Mouse (Mus musculus) hindbrain, postnatal 0 days (tissue): ENCODE data around the gene Prmt1. TPM values are rescaled to one million over a fixed set of nuclear protein-coding genes. Genes with fewer than 3 reads are reported as not detected.
A peak's percentile ranks its signal among the peaks of the same experiment; 100 is the strongest.

Experiments
- ATAC-seq: fragments of 200-750 bp; cut with Nextera tagmentation; 2 replicates; pipeline ENCODE4 v1.8.0; 2017; ENCODE audit warnings: mild to moderate bottlenecking, moderate TSS enrichment, moderate library complexity
- DNase-seq: peaks from one replicate; pipeline ENCODE4 v3.0.0-alpha.2; 2015; ENCODE audit warnings: low spot score
- H3K27ac ChIP-seq: fragments of 300-500 bp; sonication (generic); 2 replicates; pipeline ENCODE4 v1.5.1; 2014; ENCODE audit warnings: mild to moderate bottlenecking
- H3K27me3 ChIP-seq: fragments of 300-500 bp; sonication (generic); 2 replicates; pipeline ENCODE4 v1.6.1; 2014; ENCODE audit warnings: low read length, mixed read lengths; ENCODE audit not compliant: insufficient read depth
- H3K36me3 ChIP-seq: fragments of 300-500 bp; sonication (generic); 2 replicates; pipeline ENCODE4 v1.6.1; 2014; ENCODE audit warnings: low read length, mixed read lengths; ENCODE audit not compliant: insufficient read depth
- H3K4me1 ChIP-seq: fragments of 300-500 bp; sonication (generic); 2 replicates; pipeline ENCODE4 v1.6.1; 2014; ENCODE audit warnings: antibody characterized with exemption, low read length, mixed read lengths; ENCODE audit not compliant: insufficient read depth
- H3K4me2 ChIP-seq: fragments of 300-500 bp; sonication (generic); 2 replicates; pipeline ENCODE4 v1.6.1; 2014; ENCODE audit warnings: low read depth, mild to moderate bottlenecking, low read length, moderate library complexity, mixed read lengths
- H3K4me3 ChIP-seq: fragments of 300-500 bp; sonication (generic); 2 replicates; pipeline ENCODE4 v1.5.1; 2014; ENCODE audit warnings: low read length
- H3K9ac ChIP-seq: fragments of 300-500 bp; sonication (generic); replicated peaks from 2 replicates; pipeline ENCODE4 v1.6.1; 2014; ENCODE audit warnings: mild to moderate bottlenecking, low read length, moderate library complexity, mixed read lengths
- H3K9me3 ChIP-seq: fragments of 300-500 bp; sonication (generic); 2 replicates; pipeline ENCODE4 v1.6.1; 2016; ENCODE audit warnings: low read length, mixed read lengths
- CTCF ChIP-seq: IDR thresholded peaks from 2 replicates; pipeline ENCODE4 v1.5.1; 2016; ENCODE audit warnings: antibody characterized with exemption, control low read depth, low read depth
- WGBS: fragments of 180-500 bp; shearing (Covaris S2); extraction: QIAGEN DNeasy Blood & Tissue Kit; methylation state at CpG from one replicate; pipeline ENCODE4 v1.1.7; 2014; 5-methylcytosine and 5-hydroxymethylcytosine counted together
- polyA plus RNA-seq: library from polyadenylated mRNA; unstranded; fragments of >200 nt; fragmentation: Nextera tagmentation; extraction: Ambion mirVana; gene quantifications from 2 replicates; pipeline ENCODE4 v1.2.1, GENCODE M21; 2015
- total RNA-seq: library from RNA; depleted of rRNA; stranded (reverse); fragments of >200 nt; gene quantifications from 2 replicates; pipeline ENCODE4 v1.2.3, GENCODE M21; 2014

Gene Prmt1
- total and polyA plus RNA-seq, 2 experiments from 2014 or later = 251 to 531 TPM

DNA sequence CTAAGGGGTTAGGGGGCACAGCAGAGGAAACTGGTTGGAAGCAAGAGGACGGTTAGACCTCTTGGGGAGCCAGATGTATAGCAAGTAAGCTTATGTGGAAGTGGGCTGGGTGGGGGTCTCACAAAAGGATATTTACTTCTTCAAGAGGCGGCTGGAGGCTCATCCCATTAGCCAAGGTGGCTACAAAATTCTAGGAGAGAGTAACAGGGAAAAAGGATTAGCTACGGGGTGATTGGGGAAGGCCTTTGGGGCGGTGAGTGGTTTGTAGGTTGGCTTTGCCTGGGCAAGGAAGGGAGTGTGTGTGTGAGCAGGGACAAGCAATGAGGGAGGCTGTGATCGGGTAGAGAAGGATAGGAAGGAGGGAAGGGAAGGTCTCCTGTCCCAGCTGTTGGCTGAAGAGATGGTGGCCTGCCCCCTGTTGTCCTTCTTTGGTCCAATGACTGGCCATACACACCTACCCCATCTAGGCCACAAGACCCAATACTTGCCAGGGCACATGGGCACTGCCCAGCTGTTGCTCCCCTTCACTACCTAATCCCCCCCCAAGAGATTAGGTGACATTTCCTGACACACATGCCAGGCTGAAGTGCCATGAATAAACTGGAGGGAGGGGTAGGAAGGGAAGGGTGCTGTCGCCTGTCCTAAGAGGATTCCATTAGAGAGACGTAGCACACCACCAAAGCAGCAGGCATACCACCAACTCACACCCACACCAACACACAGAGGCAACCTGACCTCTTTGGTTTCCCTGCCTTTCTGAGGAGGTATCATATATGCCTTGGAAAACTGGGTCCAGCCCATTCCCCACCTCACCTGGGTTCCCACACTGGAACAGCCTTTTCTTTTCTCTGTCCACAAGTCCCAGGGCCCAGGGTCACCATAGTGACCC lies 2.2 kb downstream of the Prmt1 start:
- ATAC-seq = no peak
- H3K36me3 ChIP-seq = peaks cover 31% of the 10 kb centered on the region
- 0 out of 2 replicates have a peak overlapping the region, but pooled peaks have one; percentile 13 for H3K9ac ChIP-seq
- H3K27ac ChIP-seq = no peak overlapping the region
- H3K9me3 ChIP-seq = no peaks in the 10 kb centered on the region
- no peak for TF ChIP-seq CTCF
- H3K4me2 ChIP-seq = peak overlapping the region; percentile 71
- 70% methylated on average over 7 of the region's 7 CpGs for WGBS
- H3K4me1 ChIP-seq = peaks cover 13% of the 10 kb centered on the region
- no peak overlapping the region for H3K4me3 ChIP-seq
- no peak for DNase-seq
- H3K27me3 ChIP-seq = no peaks in the 10 kb centered on the region

GRCm38 (mm10) chr7:44983085-44983484 lies 3.3 kb downstream of the Prmt1 start:
- Histone ChIP-seq H3K4me3 (no peak overlapping the region), H3K9me3 (no peaks in the 10 kb centered on the region), H3K4me1 (peaks cover 10% of the 10 kb centered on the region), H3K27ac (no peak overlapping the region), H3K9ac (no peak overlapping the region), H3K4me2 (no peak overlapping the region), H3K36me3 (peaks cover 39% of the 10 kb centered on the region), H3K27me3 (no peaks in the 10 kb centered on the region)
- peak; percentile 91 for TF ChIP-seq CTCF
- ATAC-seq (no peak), DNase-seq (peak; percentile 82)
- WGBS = 28% methylated on average over 6 of the region's 6 CpGs

- DNase-seq = no peak
- H3K4me3 ChIP-seq = no peak overlapping the region
- H3K9ac ChIP-seq = no peak overlapping the region
- no peaks in the 10 kb centered on the region for H3K9me3 ChIP-seq
- ATAC-seq = no peak
- H3K36me3 ChIP-seq = peaks cover 51% of the 10 kb centered on the region
- 97% methylated on average over 8 of the region's 8 CpGs for WGBS
- no peaks in the 10 kb centered on the region for H3K27me3 ChIP-seq
- H3K4me2 ChIP-seq = no peak overlapping the region
- H3K4me1 ChIP-seq = 0 out of 2 replicates have a peak, but pooled peaks cover 7% of the 10 kb centered on the region
- no peak overlapping the region for H3K27ac ChIP-seq
- no peak for TF ChIP-seq CTCF
Measured at GRCm38 (mm10) chr7:44981539-44981938, 4.8 kb downstream of the Prmt1 start.

- no peak overlapping the region for H3K27ac ChIP-seq
- peaks cover 4% of the 10 kb centered on the region; the same call in 1 of the 2 replicates for H3K4me1 ChIP-seq
- no peaks in the 10 kb centered on the region for H3K9me3 ChIP-seq
- H3K4me3 ChIP-seq = no peak overlapping the region
- no peak overlapping the region for H3K4me2 ChIP-seq
- no peak for ATAC-seq
- H3K27me3 ChIP-seq = no peaks in the 10 kb centered on the region
- no peak; the same call in 1 of the 2 replicates for TF ChIP-seq CTCF
- H3K9ac ChIP-seq = no peak overlapping the region
- DNase-seq = no peak
- 88% methylated on average over 3 of the region's 3 CpGs for WGBS
- H3K36me3 ChIP-seq = peaks cover 55% of the 10 kb centered on the region
Measured at GRCm38 (mm10) chr7:44978300-44978699, 8.1 kb downstream of the Prmt1 start.

DNA sequence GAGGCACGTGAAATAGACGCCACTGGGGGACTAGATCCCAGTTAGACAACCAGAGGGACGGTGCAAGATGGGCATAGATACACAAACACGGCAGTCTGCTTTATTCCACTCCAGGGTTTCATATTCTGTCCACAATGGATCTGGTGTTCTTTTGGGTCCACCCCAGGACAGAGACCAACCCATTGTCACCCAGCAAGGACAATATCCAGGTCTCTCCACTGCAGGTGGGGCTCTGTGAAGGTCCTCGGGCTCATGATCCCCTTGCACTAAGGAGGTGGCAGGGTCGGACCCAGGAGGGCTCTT lies 11.3 kb downstream of the Prmt1 start:
- DNase-seq (no peak), ATAC-seq (no peak)
- H3K4me3 ChIP-seq = no peak overlapping the region
- H3K27me3 ChIP-seq = no peaks in the 10 kb centered on the region
- 20% methylated on average over 6 of the region's 6 CpGs for WGBS
- 0 out of 2 replicates have a peak overlapping the region, but pooled peaks have one; percentile 13 for H3K9ac ChIP-seq
- peaks cover 17% of the 10 kb centered on the region; the same call in 1 of the 2 replicates for H3K4me1 ChIP-seq
- H3K36me3 ChIP-seq = peaks cover 33% of the 10 kb centered on the region
- peak overlapping the region; percentile 65 for H3K4me2 ChIP-seq
- no peaks in the 10 kb centered on the region for H3K9me3 ChIP-seq
- peak overlapping the region; percentile 82 for H3K27ac ChIP-seq
- no peak for TF ChIP-seq CTCF

- DNase-seq = peak; percentile 95
- H3K4me1 ChIP-seq = peaks cover 17% of the 10 kb centered on the region; the same call in 1 of the 2 replicates
- H3K27me3 ChIP-seq = no peaks in the 10 kb centered on the region
- WGBS = 2% methylated on average over 22 of the region's 22 CpGs
- peak within 1 kb of the TSS; percentile 43 for H3K4me3 ChIP-seq
- ATAC-seq = peak; percentile 50
- H3K9ac ChIP-seq = peak within 1 kb of the TSS; percentile 47
- peak; percentile 20; the same call in 1 of the 2 replicates for TF ChIP-seq CTCF
- peaks cover 28% of the 10 kb centered on the region for H3K36me3 ChIP-seq
- no peaks in the 10 kb centered on the region for H3K9me3 ChIP-seq
- H3K4me2 ChIP-seq = peak within 1 kb of the TSS; percentile 65
- peak within 1 kb of the TSS; percentile 82 for H3K27ac ChIP-seq
Measured at GRCm38 (mm10) chr7:44974383-44975116, 11.8 kb downstream of the Prmt1 start, which contains the start of gene Cpt1c. Cpt1c (minus strand) TSS chr7:44974851.
